Mouse (Mus musculus) right cerebral cortex, postnatal 10 days (tissue): Measurements from ENCODE around the gene Slc39a12.
A peak's percentile ranks its signal among the peaks of the same experiment; 100 is the strongest.

Experiments
- DNase-seq, 2 experiments: peaks; one replicate each; pipeline ENCODE4 v3.0.0; 2021; ENCODE audit warnings: low spot score in 2 of 2

Gene Slc39a12

DNA sequence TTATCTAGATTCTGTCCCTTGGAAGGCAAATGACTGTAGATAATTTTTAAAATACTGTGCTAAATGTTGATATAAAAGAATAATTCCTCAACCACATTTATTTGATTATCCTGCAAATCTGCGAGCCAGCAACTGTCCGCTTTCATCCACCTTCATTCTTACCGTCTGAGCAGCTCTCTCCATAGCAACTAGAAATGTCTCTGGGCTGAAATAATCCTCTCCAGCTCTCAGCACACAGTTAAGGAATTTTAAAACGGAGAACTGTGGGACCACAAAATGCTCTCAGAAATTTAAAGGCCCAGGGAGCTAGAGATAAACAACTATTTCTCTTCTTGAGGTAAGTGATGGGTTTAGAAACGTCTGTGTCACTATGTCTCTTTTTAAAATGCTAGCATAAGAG, at the start of gene Slc39a12:
Gene Slc39a12 (plus strand): TSS at position 155 of the 400 bp plus-strand sequence.
- peak; percentile 22 to 31 for DNase-seq

DNA sequence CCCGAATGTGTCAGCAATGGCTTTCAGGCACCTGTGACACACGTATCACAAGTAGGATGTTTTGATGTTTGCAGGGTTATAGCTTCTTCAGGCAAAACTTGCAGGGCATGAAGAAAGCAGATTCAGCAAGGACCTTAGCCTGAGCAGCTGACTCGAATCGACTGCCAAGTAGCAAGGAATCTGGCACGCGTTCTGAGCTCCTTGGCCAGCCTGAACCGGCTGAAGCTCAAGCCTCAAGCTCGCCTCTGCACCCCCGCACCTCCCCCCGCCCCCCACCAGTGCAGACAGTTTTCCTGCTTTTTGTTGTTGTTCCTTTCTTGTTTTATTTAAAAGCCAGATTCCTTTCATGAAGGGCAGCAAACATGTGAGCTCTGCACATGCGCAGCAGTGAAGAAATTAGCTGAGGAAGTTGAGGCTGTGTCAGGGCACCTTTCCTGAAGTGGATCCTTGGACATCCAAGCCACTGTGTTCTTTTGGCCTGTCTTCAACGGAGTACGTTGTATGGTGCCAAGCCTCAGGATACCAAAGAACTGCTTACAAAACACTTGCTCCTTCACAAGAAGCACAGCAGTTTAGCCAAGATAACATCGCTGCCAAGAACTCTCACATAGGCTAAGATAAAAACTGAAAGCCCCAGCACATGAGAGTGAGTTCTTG, 46.3 kb upstream of the Slc39a12 start:
- peak; percentile 81 to 83 for DNase-seq

DNA sequence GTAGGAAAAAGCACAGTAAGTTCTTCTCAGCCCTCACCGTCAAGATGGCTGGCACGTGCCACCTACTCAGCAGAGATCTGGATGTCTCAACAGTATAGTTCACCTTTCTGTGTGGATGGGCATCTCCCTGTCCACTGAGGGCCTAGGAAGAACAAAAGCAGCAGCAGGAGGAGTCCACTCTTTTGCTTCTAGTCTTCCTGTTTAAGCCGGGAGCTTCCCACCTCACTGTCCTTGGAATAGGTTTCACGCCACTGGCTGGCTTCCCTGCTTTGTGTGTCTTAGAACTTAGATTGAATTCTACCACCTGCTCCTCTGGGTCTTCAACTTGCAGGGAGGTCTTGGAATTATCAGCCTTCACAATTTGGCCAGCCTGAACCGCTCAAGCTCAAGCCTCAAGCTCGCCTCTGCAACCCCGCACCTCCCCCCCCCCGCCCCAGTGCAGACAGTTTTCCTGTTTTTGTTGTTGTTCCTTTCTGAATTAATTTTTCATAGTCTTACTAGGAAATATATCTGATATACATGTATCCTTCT, 45.7 kb upstream of the Slc39a12 start:
- DNase-seq, result no peak

DNA sequence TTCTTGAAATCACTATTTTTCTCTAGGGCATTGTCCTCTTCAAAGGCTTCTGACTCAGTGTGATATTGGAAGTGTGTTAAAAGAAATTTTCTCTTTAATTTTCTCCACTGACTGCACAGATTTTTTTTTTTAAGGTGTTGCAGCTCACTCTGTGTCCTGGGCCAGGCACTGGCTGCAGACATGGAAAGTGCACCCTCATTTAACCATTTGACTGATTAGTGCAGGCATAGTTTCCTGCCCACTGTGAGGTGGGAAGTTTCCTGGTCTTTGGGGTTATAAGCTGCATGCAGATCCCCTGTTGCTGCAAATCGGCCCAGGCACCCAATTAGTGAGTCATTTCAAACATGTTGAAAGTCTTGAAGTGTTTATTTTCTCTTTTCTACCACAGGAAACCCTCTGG, 740 bp downstream of the Slc39a12 start:
- no peak for DNase-seq

DNA sequence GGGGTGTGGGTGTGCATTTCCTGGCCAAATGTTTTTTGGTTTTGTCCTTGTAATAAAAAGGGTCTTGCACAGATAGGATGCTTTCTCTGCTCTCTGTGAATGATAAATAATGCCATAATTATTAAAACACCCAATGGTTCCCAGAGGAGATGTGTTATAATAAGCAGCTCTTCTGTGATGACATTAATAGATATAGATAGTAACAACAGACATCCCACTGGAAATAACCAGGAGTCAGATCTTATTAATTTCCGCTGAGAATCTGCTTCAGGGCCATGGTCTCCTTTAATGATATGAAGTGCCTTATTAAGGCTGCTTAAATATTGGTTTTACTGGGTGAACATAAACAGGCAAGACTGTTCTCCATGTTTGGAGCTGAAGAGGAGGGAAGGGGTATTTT, 2.8 kb downstream of the Slc39a12 start:
- DNase-seq, result no peak

DNA sequence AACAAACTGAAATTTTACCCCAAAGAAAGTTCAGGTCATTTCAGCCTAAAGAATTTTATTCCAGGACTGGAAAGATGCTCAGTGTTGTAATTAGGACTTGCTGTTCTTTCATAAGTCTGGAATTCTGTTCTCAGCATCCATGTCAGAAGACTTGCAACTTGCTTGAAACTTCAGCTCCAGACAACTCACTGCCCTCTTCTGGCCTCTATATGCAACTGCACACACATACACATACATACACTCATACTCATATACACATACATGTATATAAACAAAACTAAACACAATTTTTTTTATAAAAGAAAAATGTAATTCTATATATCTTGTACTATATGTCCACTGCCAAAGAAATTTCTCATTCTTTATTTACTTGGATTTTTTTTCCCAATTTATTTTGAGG, 14.9 kb downstream of the Slc39a12 start:
- DNase-seq, result no peak

DNA sequence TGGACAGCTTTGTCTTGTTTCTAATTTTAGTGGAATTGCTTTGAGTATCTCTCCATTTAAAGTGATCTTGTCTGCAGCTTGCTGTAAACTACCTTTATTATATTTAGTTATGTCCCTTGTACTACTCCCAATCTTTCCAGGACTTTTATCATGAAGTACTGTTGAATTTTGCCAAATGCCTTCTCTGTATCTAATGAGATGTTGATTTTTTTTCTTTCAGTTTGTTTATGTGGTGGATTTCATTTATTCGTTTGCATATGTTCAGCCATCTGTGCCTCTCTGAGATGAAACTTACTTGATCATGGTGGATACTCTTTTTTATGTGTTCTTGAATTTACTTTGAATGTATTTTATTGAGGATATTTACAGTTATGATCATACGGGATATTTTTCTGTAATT, 40.9 kb downstream of the Slc39a12 start:
- no peak for DNase-seq

DNA sequence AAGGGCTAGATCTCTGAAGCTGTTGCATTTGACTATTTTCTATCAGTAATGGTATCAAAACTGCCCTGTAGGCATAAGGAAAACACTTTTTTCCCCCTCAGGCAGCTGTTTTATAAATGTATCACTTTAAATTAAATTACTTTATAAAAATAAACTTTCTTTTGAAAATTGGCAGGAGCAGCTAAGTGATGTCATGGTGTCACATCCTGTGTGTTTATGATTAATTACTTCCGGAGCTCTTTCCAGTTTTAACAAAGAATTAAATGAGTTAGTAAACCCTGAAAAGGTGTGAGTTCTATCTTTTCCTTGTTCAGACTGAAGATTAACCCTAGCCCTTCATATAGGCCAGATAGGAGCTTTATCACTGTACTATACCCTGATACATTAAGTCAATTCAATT, 59.2 kb downstream of the Slc39a12 start:
- no peak for DNase-seq

DNA sequence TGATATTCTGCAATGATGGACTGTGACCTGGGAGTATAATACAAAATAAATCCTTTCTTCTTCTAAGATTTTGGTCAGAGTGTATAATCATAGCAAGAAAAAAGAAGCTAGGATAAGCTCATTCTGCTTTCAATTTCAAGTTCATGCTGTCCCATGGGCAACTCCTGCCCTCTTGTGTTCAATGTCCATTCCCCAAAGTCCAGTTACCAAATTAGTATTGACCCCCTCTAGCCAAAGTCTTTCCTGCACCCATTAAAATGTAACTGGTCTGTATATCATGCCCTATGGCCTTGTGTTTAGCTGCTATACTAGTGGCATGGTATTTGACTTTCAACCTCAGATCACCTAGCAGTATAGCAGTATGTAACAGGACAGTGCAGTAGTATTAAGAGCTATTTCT, 62.8 kb downstream of the Slc39a12 start:
- DNase-seq, result no peak

DNA sequence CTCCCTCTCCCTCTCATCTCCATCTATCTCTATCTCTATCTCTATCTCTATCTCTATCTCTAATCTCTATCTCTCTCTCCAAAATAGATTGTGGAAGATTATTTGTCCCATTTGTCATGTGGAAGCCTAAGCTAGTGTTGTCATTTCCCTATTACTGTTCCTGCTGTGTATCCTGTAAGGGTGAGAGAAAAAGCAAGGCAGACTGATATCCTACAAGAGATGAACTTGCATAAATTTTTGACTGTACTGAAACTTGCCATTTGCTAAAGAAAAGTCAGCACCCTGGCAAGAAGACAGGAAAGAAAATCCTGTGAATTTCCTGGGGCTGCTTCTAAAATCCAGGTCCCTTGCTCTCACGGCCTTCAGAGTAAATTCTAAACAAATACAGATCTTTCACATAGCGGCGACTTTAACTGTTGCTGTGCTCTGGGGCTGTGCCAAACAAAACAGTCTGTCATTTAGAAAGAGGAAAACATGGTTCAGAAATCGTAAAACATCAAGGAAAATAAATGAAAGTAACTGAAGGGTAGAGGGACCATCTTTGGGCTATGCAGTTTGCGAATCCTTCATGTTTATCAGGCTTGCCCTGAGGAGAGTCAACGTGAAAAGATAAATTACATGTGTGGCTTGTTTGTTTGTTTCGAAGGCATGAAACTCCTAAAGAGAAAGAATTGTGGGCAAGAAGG, 67.0 kb downstream of the Slc39a12 start:
- peak in 1 of 2 experiments; percentile 20 for DNase-seq

DNA sequence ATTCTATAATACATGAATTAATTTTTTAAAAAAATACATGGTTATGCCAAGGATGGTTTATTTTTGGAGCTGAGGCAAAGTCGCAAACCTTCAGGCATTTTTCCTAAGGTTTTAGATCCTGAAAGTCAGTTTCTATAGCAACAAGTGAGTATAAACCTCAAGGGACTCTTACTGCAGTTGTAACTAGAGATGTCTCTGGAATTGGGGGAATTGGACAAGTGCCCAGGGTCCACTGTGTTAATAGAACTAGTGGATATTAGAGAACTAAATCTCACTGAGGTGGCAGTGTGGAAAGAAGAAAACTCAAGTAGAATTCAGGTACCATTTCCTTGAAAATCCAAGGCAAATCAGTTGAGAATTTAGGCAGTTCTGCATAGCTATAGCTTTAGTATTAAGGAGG, 76.3 kb downstream of the Slc39a12 start:
- DNase-seq, result peak; percentile 20 to 28

DNA sequence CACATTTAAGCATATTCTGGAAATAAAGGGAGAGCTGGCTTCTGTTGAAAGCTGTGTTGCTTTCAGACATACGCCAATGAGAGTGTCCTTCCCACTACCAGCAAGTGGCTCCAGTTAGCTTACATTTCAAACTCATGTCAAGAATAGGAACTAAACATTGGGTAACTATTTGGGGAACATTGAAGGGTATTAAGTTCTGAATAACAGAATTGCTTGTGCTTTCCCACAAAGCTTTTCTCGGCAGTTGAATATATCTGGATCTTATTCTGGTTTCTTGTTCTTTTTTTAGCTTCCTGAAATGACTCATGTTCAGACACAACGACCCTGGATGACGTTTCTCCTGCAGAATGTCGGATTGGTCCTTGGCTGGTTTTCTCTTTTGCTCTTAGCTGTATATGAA, 106.0 kb downstream of the Slc39a12 start:
- no peak for DNase-seq

DNA sequence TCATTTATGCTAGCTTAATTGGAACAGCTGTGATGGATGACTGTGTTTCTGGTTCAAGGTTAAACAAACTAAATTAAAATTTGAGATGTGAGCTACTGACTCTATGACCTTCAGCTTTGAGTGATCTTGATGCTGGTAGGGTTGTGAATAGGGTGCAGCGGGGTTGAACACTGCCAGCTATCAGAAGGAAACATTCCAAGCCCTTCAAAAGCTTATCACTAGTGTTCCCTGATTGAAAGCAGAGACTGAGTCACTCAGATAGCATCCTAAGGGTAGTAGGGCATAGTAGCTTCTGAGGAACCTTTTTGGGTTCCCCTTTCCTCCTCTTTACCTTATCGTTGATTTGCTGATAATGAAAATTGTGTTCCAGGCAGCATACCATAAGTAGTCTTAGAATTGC, 108.0 kb downstream of the Slc39a12 start:
- no peak for DNase-seq

DNA sequence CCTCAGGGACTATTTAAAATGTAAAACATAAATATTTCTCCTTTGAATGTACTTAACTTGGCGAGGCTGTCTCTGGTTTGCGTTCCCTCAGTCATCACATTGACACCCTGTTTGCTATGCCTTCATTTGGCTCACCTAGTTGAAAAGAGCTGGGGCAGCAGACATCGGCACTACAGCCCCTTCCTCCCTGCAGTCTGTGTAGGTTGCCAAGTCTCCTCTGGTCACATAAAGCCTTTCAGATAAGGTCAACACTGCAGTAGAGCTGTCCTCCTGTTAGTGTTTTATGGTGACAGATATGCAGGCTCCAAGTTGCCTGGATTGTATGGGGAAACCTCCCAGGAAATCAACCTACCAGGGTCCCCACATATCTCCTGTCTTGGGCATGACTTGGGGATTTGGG, 114.4 kb downstream of the Slc39a12 start:
- DNase-seq, result no peak

DNA sequence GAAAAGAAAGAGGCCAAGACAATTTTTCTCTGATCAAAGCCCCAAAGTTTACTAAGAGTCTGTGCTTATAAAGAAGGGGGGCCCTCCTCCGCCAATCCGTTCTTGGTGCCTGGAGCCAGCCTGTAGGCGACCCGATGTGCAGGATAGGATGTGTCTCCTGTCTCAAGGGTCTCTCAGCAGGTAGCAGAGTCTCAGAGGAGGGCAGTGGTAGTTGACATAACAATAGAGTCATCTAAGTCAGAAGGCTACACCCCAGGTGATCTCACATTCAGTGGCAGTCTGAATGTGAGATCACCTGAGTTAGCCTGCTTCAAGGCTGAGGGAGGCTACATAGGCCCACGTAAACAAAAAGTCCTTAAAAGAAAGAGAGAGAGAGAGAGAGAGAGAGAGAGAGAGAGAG, 130.1 kb downstream of the Slc39a12 start:
- DNase-seq, result no peak

DNA sequence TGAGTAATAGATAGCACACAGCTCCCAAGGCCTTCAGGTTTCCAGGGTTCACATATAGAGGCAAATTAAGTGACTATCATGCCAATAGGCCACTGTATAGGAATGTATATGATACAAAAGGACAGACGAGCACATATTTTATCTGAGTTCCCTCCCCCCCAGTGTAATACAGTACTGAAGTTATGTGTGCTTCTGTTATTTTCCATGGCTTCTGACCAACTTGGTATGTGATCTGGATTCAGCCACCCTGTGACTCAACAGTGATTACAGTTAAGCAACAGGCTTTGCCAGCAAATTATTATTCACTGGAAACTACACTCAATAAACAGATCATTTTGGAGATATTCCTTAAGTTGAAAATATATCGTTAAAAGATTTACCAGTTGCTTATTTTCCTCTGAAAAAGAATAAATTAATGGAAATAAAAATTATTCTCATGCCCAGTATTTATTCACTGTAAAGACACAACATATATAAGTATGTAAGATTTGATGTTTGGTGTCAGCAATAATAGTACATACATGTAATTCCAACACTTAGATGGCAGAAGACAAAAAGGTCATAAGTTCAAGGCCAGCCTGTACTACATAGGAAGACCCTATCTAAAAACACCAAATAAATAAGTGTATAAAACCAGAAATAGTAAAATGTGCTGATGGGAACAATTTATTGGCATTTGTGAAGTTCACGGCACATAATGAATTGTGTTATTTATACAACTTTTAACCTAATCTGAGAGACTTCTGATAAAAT, 146.4 kb downstream of the Slc39a12 start:
- no peak for DNase-seq

DNA sequence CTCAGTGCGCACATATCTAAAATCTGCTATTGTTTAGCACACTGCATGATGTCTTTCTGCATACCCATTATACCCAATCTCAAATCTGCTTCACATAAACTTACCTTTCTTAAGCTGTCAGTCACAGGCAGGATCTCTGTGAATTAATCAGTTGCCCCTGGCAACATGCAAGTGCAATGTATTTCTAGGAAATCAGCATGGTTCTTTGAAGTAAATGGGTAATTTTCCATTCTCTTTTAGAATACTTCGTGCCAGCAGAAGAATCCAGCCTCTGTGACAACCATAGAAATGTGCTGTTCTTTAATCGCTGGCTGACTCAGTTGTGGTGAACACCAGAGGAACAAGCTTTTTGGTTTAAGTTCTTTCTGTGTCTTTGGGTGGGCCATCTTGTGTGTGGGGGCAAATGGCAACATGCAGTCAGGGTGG, 147.1 kb downstream of the Slc39a12 start:
- DNase-seq, result peak in 1 of 2 experiments; percentile 39

DNA sequence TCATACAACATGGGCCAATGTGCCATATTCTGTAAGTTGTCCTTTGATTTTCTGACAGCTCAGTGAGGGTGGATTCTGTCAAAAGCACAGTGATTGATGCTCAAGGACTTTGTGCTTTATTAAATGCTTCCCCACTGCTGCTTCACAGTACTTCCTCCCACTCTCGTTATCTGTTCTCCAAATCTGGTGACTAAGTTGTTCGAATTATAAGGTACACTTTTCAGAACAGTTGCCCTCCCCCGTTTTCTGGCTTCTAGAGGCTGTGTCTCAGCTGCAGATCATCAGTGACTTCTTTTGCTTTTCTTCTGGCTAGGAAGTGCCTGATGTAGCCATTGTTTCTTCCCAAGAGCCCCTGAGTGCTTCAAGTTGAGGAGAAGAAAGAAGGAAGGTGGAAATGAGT, 149.7 kb downstream of the Slc39a12 start:
- peak in 1 of 2 experiments; percentile 20 for DNase-seq

DNA sequence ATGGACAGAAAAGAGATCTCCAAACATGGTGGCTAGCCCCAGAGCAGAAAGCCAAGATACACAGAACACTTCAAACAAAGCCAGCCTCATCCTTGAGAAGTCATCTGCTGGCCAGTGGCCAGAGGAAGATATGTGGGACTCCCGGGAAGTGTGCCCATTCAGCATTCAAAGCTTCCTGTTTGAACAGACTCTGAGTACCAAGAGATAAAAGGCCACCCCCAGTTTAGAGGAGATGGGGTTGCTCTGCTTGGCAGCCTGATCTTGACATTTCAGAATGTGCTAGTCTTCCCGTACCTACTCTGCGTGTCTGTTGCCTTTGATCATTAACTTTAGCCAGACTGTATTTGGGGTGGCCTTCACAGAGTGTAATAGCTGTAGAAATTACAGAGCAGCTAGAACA, 155.2 kb downstream of the Slc39a12 start:
- DNase-seq, result peak; percentile 25 to 26

DNA sequence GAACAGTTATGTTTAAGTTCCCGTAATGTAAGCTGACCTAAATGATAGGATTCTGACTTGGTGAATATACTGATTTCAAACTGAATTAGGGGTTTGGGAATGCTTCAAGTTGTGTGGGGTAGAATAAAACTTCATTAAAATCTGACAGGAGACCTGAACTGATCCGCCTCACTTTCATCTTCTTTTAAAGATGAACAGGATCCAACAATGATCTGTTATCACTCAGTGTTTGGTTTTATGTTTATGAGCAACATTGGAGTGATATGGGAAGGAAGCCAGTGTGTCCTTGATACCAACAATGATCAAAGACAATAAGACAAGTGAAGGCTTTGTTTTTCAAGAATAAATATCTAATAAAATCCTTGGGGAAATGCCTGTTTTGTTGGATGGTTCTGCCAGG, 155.7 kb downstream of the Slc39a12 start:
- no peak for DNase-seq
